Mouse (Mus musculus): ENCODE results near the gene Hist1h4c.

DNA sequence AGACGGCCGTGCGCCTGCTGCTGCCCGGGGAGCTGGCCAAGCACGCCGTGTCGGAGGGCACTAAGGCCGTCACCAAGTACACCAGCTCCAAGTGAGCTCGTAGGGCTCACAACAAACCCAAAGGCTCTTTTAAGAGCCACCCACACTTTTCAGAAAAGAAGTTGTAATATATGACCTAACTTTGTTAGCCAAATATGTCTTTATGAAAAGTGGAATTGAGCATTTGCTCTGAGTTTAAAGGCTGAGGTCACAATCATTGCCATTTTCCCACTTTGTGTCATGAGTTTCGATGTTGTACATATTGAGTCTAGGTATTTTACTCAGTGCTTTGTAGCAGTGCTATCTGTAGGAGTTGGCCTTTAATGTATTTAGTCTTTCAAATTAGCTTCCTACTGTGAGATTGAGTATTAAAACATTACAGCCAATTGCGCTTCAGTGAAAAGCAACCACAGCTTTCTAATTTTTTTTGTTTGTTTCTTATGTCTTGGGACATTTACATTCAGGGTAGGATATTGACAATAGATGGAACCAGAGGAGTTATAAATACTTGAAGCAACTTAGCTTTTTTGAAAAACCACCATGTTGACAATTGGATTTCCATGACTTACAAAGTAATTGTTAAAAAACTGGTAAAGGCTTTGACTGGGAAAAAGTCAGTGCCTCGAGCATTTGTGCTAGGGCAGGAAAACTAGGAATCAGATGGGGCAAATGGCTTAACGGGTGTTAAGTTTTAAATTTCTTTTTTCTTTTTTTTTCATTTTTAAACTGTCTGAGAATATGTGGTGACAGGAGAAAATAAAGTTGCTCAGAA, 49.0 kb upstream of the Hist1h4c start:
- TF ChIP-seq POLR2A (IDR thresholded peaks at IDR 0.05; ENCODE audit: control insufficient read depth, extremely low read depth, insufficient read depth, low read length, poor library complexity): no peak
- TF ChIP-seq CTCF (IDR thresholded peaks at IDR 0.05; ENCODE audit: borderline replicate concordance, control insufficient read depth, extremely low read depth, insufficient read depth, low read length, poor library complexity): no peak
